Mouse (Mus musculus) gastrocnemius, postnatal 4 days (tissue): Measurements from ENCODE around the gene Il4ra. TPM values are rescaled to one million over a fixed set of nuclear protein-coding genes. Genes with fewer than 3 reads are reported as not detected.

Experiments
- DNase-seq, 2 experiments: peaks; one replicate each; pipeline ENCODE4 v3.0.0; 2021 to 2022; ENCODE audit warnings: low spot score in 2 of 2, mixed read lengths in 2 of 2
- total RNA-seq, 2 experiments: library from RNA; stranded (reverse); gene quantifications; 2 replicates each; pipeline ENCODE4 v1.2.3; 2021

Gene Il4ra
- total RNA-seq, 2 experiments from 2014 or later = 14.5 to 15.1 TPM

- no peak for DNase-seq
Measured at GRCm38 (mm10) chr7:125597516-125598347, 45.8 kb downstream of the Il4ra start.

DNA sequence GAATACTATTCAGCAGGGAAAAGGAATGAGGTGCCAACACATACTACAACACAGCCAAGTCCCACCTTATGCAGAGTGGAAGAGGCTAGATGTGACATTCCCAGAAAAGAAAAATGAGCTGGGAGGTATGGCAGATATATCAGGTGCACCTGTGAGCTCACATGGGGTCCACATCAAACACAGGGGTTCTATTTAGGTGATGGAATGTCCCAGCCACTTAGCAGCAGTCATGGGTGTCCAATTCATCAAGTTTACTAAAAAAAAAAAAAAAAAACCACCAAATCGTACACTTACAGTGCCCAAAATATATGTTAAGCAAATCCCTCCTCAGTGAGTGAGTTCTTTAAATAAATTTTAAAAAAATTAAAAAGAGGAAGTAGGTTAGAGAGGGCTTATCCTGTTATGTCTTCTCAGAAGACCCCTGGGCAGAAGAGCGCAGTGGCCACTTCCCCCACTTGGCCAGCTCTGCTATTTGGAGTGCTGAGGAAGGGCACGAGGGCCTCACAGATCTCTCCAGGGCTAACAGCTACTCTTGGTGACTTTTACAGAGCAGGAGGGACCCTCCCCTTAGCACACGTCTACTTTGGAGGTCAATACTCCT, 47.6 kb downstream of the Il4ra start:
- DNase-seq = no peak

GRCm38 (mm10) chr7:125600136-125600535, 48.2 kb downstream of the Il4ra start:
- no peak for DNase-seq

DNA sequence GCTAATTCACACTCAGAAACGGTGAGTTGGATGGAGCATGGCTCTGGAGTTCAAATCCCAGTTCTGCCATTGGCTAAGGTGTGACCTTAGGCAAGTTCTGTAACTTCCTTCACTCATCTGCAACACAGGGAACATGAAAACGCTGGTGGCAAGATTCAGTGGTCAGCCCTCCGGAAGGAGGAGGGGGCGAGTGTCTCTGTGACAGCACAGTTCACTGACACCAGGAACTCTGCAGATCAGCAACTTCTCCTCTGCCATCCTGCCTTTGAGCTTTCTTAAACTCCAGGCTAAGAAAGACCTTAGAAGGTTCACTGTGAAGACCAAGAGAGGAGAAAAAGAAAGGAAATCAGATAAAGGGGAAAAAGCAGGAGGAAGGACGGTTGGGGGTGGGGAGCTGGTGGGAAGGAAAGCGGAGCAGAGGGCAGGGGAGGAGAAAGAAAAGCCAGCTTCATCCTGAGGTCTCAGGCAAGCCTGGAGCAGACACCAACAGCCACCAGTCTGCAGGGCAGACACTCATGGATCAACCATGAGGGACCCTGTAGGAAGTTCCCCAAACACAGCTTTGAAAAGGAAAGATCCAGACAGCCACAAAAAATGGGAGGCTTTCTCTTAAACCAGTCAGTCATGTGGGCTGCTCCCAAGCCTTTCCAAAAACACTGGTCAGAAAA, 48.8 kb downstream of the Il4ra start:
- DNase-seq = no peak

DNA sequence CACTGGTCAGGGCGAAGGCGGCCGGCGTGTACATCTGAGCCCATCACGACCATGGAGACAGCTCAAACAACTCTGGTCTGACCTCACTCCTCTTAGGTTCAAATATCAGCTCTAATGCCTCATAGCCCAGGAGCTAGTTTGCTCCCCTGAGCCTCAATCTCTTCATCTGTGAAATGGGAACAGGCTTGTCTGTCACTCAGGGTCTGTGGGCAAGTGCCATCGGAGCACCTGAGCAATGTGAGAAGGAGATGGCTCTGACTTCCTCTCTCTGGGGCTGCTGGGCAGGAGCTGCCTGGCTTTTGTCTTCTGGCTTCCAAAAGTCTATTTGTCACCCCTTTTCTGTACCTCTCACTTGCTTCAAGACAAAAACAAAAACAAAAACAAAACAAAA, 49.4 kb downstream of the Il4ra start:
- DNase-seq = no peak

- DNase-seq = no peak
Measured at GRCm38 (mm10) chr7:125601821-125602448, 50.0 kb downstream of the Il4ra start.

GRCm38 (mm10) chr7:125603185-125603631, 51.3 kb downstream of the Il4ra start, which contains the start of gene Il21r:
Il21r (plus strand) TSS chr7:125603429.
- DNase-seq = no peak

DNA sequence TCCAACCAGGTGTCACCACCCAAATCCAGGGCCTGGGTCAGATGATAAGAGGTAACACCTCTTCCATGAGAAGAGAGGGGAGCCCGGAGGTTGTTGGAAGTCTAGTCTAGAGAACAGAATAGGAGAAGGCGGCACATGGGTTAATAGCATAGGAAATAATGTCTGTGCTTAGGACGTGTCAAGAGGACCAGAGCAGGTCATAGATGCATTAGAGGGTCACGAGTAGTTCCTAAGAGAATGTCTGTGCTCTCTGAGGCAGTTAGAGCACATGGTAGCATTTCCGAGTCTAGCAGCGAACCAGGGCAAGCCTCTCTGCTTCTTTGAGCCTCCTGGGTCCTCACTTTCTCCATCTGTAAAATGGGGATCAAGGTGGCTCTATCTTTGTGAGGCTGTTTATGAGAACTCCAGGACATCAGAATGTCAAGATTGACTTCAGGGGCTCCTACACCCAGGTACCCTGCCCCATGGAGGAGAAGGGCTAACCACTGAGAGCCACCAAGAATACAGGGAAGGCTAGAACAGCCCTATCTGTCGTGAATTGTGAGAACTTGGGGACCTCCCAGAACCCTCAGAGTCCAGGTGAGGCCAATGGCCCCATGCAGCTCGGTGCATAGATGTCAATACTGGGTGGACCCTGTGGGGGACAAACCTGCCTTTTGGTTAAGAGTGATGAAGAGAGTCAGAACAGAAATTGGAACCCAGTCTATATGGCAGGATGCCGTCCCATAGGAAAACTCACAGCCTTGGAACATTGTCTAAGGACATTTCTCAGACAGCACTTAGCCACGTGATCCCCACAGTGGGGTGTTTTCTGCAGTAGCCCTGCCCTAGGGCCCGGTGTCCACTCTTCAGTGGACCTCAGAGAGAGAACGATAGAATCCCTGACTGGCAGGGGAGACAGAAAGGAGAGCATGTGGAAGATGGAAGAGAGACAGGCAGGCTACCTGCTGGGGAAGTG, 52.7 kb downstream of the Il4ra start:
- no peak for DNase-seq

DNA sequence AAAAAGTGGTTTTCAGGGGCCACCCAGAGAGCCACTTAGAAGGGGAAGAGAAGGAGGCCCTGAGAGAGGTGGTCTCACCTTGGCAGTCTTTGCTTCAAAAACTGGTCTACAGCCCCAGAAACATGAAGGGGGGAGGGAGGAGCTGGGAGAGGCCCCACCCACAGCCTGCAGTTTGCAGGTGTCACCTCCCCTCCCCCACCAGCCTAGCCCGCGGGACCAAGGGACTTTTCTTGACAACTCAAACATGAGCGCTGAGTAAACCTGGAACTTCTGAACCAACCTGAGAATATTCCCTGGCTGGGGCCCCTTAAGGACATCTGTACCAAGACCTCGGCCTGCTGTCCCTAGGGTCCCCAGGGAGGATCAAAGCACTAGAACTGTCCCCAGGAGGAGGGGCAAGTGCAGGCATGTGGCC, 53.8 kb downstream of the Il4ra start:
- no peak for DNase-seq

DNA sequence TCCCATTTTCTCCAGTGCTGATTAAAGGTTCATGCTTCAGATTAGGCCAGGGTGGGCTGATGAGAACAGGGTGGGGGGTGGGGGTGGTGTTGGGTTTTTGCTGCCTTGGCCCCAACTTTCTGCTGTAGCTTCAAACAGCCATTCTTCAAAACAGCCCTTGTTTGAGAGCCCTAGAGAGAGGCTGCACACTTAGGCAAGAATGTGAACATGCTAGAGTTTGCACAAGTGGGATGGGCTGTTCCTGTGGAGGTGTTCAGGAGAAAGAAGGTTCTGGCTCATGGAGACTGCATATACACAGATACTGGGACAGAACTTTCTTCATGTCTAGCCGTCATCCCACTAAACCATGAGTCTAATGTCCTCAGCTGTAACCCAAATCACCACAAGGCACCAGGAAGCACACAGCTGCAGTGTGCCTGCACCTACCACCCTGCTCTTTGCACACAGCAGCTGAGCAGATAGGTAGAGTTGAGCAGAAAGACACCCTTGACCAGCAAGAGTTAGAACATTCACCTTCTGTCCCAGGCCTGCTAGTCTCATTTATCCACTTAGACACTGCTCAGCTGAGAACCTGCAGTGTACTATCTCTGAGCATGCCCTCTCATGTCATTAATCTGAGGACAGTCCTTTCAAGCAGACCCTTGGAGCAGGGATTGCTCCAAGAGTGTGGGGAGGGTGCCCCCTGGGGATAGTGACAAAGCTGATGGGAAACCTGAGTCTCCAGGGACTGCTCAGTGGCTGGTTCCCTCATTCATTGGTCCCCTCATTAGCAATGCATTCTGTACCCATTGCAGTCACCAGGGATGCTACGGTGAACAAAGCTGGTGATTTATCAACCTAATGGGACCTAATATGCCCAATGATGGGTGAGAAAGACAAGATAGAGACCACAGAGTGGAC, 54.6 kb downstream of the Il4ra start:
- no peak for DNase-seq

DNA sequence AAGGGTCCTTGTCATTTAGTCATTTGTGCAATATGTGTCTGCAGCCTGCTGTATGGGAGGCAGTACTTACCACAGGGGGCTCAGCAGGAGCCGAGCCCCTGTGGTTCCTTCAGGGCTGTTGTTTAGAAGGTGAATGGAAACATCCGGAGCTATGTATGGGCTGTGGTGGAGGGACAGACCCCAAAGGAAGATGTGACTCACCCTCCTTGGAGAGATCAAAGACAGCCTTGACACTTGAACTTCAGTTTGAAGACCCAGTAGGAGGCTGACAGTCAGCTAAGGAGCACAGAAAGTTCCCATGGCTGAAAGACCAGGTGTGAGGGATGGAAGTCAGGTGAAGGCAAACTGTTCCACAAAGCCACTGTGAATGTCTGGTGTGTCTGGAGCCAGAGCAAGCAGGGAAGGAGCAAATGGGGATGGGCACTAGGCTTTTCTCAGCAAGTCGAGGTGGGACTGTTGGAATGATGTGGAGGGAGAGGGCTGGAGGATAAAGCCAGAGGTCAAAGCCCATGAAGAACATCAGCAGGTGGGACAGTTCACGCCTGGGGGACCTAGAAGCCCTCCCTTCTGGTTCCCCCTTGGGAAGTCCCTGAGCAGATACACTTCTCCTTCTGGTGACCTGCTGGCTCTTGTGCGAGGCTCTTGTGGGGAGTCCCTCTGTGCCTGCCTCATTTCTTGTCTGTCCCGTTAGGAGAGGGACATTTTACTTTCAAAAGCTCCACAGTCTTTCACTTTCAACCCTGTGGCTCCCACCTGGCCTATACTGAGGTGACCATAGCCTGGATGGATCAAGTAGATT, 55.7 kb downstream of the Il4ra start:
- DNase-seq = no peak

DNA sequence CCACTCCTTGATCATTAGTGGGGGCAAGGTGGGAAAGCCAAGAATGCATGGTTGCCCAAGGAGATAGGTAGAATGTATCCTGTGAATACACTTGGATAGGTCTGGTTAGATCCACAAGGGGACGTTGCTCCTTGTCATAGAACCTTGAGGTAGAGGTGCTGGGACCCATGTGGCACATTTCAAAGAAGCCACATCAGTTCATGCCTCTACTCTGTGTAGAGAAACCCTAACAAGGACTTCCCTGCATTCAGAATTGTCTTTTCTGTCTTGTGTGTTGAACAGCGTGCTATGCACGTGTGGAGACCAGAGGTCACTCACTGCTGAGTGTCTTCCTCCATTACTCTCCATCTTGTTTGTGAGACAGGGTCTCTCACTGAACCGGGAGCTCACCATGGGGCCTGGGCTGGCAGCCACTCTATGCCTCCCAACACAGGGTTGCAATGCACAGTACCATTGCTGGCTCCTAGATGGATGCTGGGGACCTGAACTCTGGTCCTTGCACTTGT, 56.3 kb downstream of the Il4ra start:
- no peak for DNase-seq

- DNase-seq = no peak
Measured at GRCm38 (mm10) chr7:125613579-125613978, 61.7 kb downstream of the Il4ra start.

GRCm38 (mm10) chr7:125615453-125615852, 63.5 kb downstream of the Il4ra start:
- DNase-seq = no peak

DNA sequence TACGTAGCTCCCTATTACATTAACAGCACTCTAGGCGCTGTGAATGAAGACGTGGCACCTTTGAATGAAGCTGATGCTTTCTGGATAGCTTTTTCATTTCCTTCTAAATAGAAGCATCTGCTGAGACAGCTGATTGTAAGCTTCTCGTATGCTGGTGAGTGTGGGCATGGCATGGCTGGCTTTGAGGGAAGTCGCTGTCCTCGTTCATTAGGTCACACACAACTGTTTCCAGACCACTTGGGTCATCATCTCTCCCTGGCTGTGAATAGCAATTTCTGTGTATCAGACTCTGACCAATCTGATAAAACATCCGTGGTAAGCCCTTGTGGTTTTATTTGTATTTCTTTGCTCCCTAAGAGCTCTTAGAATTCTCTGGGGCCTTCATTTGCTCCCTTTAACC, 66.1 kb downstream of the Il4ra start:
- no peak for DNase-seq

GRCm38 (mm10) chr7:125620077-125620476, 68.2 kb downstream of the Il4ra start:
- DNase-seq = no peak

DNA sequence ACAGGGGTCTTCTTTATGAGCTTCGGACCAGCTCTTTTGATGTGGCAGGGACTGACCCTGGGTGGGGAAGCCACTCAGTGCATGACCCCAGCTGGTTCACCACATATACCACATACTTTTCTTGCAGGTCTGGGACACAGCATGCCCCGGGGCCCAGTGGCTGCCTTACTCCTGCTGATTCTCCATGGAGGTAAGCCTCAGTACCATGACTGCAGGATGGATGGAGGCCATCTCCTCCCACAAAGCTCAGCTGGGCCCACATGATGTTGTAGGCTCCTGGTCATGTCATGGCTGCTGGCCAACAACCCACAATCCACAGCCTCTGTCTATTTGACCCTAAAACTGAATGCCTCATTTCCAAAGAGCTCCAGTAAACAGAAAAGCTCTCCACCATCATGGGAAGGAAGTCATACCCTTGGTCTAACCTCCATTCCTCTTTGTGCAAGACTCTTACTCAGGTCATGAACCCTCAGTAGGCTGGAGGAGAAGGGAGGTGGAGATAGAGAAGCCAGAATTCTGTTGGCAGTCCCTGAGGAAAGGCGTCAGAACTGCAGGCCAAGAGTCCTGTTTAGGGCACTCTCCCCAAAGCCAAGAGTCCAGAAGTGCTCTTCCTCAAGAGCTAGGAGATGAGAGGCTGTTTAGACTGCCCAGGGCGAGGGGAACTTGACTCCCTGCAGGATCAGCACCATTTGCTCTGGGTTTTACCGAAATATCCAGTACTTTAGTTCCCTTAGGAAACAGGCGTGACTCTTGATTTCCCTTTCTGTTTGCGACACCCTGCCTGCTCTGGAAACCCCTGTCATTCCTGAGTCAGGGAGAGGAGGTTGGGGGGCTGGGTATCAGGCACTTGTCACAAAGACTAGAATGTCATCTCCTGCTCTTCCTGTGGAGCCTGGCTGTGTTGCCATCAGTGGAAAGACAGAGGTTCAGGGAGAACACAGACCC, 71.1 kb downstream of the Il4ra start:
- DNase-seq = no peak
